ENCODE assay signal across 20 mouse cellular contexts in the genomic region with DNA sequence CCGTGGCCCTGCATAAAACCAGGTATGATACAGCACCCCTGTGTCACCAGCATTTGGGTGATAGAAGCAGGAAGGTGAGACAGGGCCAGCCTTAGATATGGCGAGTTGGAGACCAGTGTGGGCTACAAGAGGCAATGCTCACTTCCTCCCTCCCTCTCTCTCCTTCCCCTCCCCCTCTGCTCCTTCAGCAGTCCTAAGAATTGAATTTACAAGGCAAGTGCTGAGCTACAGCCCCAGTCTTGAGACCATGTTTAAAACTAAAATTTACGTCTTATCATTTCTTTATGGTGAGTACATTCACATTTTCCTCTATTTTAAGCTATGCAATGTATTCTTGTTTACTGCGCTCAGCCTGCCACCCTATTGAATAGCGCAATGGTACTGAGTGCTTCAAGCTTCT.
"Had no signal": no experiment of that assay in that cellular context is flagged by ENCODE, and none has a peak within 500 bp of the region (broad histone marks: within the 10 kb centered on the region; RNA-seq: fewer than 3 reads in every experiment).

No protein-coding gene starts in this region.

- H3K27ac ChIP-seq: intestine, embryonic 15.5 days; limb, embryonic 12.5 days; limb, embryonic 15.5 days; liver, embryonic 12.5 days; liver, embryonic 15.5 days; midbrain, embryonic 12.5 days; midbrain, embryonic 15.5 days; neural tube, embryonic 13.5 days; stomach, postnatal 0 days had no signal

- H3K4me3 ChIP-seq: intestine, embryonic 15.5 days; limb, embryonic 12.5 days; limb, embryonic 15.5 days; liver, embryonic 12.5 days; liver, embryonic 15.5 days; midbrain, embryonic 12.5 days; midbrain, embryonic 15.5 days; neural tube, embryonic 13.5 days had no signal

- H3K4me1 ChIP-seq: liver, embryonic 12.5 days; liver, embryonic 15.5 days had no signal

- H3K36me3 ChIP-seq: intestine, embryonic 15.5 days; limb, embryonic 12.5 days; limb, embryonic 15.5 days; liver, embryonic 12.5 days; liver, embryonic 15.5 days; midbrain, embryonic 12.5 days; midbrain, embryonic 15.5 days; neural tube, embryonic 13.5 days had no signal

- DNase-seq: kidney, adult 11 months; kidney, adult 8-10 months; kidney, postnatal 14 days; kidney, postnatal 4 days; left cerebral cortex, postnatal 4 days; lung, adult 2 months; lung, postnatal 14 days; lung, postnatal 4 days; right cerebral cortex, adult 18-20 months; right cerebral cortex, postnatal 14 days; right cerebral cortex, postnatal 4 days had no signal

- H3K27me3 ChIP-seq: intestine, embryonic 15.5 days; limb, embryonic 12.5 days; limb, embryonic 15.5 days; midbrain, embryonic 12.5 days; midbrain, embryonic 15.5 days; neural tube, embryonic 13.5 days had no signal
